Mouse (Mus musculus) small intestine, adult 2 months (tissue): ENCODE data around the gene Ccl12. TPM values are rescaled to one million over a fixed set of nuclear protein-coding genes. Genes with fewer than 3 reads are reported as not detected.

Experiments
- H3K27ac ChIP-seq: fragments of 200-500 bp; 2 replicates; pipeline ENCODE4 v1.5.1; 2012; ENCODE audit warnings: low read depth, low read length, control low read depth, inconsistent platforms; ENCODE audit not compliant: insufficient read depth
- H3K27me3 ChIP-seq: fragments of 200-500 bp; 2 replicates; pipeline ENCODE4 v1.6.1; 2012; ENCODE audit warnings: mild to moderate bottlenecking, moderate library complexity, low read length, inconsistent platforms; ENCODE audit not compliant: control insufficient read depth, insufficient read depth
- H3K36me3 ChIP-seq: fragments of 200-500 bp; 2 replicates; pipeline ENCODE4 v1.6.1; 2012; ENCODE audit warnings: mild to moderate bottlenecking, low read length, control low read depth, inconsistent platforms; ENCODE audit not compliant: control insufficient read depth, insufficient read depth
- H3K4me1 ChIP-seq: fragments of 200-500 bp; 2 replicates; pipeline ENCODE4 v1.6.1; 2012; ENCODE audit warnings: low read length, inconsistent platforms, mixed read lengths; ENCODE audit not compliant: control insufficient read depth, insufficient read depth, insufficient read length
- H3K4me3 ChIP-seq: fragments of 200-500 bp; 2 replicates; pipeline ENCODE4 v1.5.1; 2012; ENCODE audit warnings: low read depth, mild to moderate bottlenecking, control low read depth, inconsistent platforms, low read length, moderate library complexity
- CTCF ChIP-seq: fragments of 200-500 bp; IDR thresholded peaks from 2 replicates; pipeline ENCODE4 v1.5.1; 2012; ENCODE audit warnings: low read depth, mild to moderate bottlenecking, control low read depth, inconsistent platforms, low read length, moderate library complexity, mixed read lengths; ENCODE audit not compliant: insufficient replicate concordance, insufficient read length; ENCODE audit errors: extremely low read depth
- POLR2A ChIP-seq: fragments of 200-500 bp; IDR thresholded peaks from 2 replicates; pipeline ENCODE4 v1.6.1; 2012; ENCODE audit warnings: low read depth, mild to moderate bottlenecking, control low read depth, inconsistent platforms, low read length, moderate library complexity
- WGBS: fragments of 180-500 bp; shearing (Covaris S2); methylation state at CpG from one replicate; pipeline ENCODE4 v1.1.7; 2018; 5-methylcytosine and 5-hydroxymethylcytosine counted together
- polyA plus RNA-seq: library from polyadenylated mRNA; depleted of rRNA; stranded (reverse); fragments of >200 nt; gene quantifications from 2 replicates; pipeline ENCODE4 v1.2.3, GENCODE M21; 2012; rRNA removed

Ccl12 gene
- polyA plus RNA-seq, 1 experiment = 0.39 TPM

DNA sequence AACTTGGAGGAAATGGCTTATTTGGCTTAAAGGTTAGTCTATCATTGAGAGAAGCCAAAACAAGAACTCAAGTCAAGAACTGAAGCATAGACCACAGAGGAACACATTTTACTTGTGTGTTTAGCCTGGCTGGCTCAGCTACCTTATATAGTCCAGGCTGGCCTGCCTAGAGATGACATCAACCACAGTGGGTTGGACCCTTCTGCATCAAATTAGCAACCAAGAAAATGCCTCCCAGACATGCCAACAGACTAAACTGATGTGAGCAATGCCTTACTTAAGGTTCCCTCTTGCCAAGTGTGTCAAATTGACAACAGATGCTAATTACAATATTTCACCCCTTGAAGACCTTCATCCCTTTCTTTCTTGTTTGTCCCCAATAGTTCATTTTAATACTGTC lies 8.0 kb downstream of the Ccl12 start:
- no peak overlapping the region for H3K4me3 ChIP-seq
- no peaks in the 10 kb centered on the region for H3K4me1 ChIP-seq
- H3K36me3 ChIP-seq = no peaks in the 10 kb centered on the region
- no peaks in the 10 kb centered on the region for H3K27me3 ChIP-seq
- TF ChIP-seq POLR2A (no peak), CTCF (no peak)
- no peak overlapping the region for H3K27ac ChIP-seq

DNA sequence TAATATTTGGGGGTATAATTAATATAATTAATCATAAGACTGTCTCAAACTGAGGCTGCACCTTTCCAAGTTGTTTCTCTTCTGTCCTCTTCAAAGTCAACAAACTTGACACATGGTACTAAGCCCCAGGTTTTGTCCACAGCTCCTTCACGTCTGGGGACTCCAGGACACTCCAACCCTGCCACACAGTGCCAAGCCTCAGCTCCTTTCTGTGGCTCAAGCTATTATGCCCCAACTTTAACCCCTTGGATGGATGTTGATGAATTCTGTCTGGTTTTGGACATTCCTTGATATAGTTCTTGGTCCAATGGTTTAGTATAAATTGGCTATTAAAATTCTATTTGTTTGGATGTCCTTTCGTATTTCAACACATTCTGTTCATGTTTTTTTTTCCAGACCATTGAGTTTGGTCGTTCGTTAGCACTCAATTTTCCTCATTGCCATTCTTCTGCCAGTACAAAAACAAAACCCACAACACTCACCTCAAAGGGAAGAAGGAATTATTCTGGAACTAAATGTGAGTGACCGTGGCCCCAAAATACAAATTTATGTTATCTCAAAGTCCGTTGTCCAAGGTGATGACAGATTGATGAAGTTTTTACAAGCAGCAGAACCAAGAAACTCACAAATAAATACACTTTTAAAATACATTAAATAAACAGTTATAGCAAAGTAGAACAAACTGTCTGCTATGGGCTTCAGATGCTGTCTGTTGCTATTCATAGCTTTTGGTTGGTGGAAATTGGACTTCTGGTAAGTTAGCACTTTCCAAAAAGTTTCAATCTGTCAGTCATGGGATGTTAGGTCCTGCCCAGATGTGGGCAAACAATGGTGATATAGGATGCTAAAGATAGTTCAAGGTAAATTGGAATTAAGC lies 9.0 kb downstream of the Ccl12 start:
- no peaks in the 10 kb centered on the region for H3K4me1 ChIP-seq
- H3K4me3 ChIP-seq = no peak overlapping the region
- H3K36me3 ChIP-seq = no peaks in the 10 kb centered on the region
- WGBS = 64% methylated on average over 6 of the region's 6 CpGs
- H3K27me3 ChIP-seq = no peaks in the 10 kb centered on the region
- H3K27ac ChIP-seq = no peak overlapping the region
- TF ChIP-seq POLR2A (no peak), CTCF (no peak)

DNA sequence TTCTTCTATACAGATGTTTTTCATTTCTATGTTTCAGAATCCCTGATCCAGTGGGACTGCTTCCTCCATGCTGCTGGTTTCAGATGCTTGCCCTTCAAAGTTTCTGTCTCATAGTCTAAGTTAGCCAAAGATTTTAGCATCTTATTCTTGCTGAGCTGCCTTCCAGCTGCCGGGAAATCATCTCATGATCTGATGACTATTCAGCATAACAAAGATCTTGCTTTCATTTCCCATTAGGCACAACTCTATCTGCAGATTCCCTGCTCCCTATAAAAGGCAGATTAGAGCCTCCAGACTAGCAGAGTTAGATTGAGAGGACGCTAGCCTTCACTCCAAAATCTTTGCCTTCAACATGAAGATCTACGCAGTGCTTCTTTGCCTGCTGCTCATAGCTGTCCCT lies 13.2 kb downstream of the Ccl12 start, which contains the start of gene Ccl8:
Gene Ccl8, plus strand, starts transcription at position 301 of the 400 bp plus-strand sequence.
- Histone ChIP-seq H3K27ac (no peak within 1 kb of the TSS), H3K4me1 (no peaks in the 10 kb centered on the region), H3K4me3 (no peak within 1 kb of the TSS), H3K36me3 (no peaks in the 10 kb centered on the region), H3K27me3 (no peaks in the 10 kb centered on the region)
- WGBS = 81% methylated on average over 3 of the region's 3 CpGs
- no peak for TF ChIP-seq CTCF
- TF ChIP-seq POLR2A = no peak

DNA sequence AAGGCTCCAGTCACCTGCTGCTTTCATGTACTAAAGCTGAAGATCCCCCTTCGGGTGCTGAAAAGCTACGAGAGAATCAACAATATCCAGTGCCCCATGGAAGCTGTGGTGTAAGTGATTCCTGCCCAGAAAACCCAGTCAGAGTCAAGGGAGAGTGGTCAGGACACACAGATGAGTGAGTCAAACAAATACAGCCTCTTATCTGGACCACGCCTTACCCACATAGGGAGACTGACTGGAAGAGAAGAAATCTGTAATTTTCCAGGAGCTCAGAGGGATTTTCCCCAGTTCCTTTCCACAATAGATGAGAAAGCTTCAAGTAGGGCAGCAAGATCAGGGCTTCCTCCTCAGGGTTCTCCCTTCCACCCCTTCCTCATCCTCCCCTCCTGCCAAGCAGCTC lies 14.4 kb downstream of the Ccl12 start:
- no peak for TF ChIP-seq POLR2A
- TF ChIP-seq CTCF = no peak
- Histone ChIP-seq H3K4me1 (no peaks in the 10 kb centered on the region), H3K4me3 (no peak overlapping the region), H3K27ac (no peak overlapping the region), H3K36me3 (no peaks in the 10 kb centered on the region), H3K27me3 (no peaks in the 10 kb centered on the region)
- 41% methylated on average over 3 of the region's 3 CpGs for WGBS

DNA sequence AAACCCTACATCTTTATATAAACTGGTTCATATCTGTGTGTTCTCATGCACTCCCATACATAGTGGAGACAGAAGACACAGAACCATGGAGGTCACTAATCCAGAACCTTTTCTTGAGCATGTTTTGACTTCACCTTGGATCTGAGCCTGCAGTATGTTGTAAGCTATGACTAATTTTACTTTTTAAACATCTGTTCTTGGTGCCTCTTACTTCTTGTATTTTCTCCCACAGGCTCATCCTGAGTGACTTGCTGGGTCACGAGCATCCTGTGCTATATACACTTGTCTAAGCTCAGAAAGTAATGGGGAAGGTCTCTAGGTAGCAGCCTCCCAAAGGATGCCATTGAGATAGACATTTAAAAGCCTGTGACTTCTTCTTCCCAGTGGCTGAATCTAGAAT lies 31.3 kb downstream of the Ccl12 start:
- no peak overlapping the region for H3K4me3 ChIP-seq
- no peaks in the 10 kb centered on the region for H3K4me1 ChIP-seq
- 30% methylated on average over 1 of the region's 1 CpGs for WGBS
- H3K27ac ChIP-seq = no peak overlapping the region
- TF ChIP-seq POLR2A = no peak
- no peak for TF ChIP-seq CTCF
- H3K36me3 ChIP-seq = no peaks in the 10 kb centered on the region
- no peaks in the 10 kb centered on the region for H3K27me3 ChIP-seq

DNA sequence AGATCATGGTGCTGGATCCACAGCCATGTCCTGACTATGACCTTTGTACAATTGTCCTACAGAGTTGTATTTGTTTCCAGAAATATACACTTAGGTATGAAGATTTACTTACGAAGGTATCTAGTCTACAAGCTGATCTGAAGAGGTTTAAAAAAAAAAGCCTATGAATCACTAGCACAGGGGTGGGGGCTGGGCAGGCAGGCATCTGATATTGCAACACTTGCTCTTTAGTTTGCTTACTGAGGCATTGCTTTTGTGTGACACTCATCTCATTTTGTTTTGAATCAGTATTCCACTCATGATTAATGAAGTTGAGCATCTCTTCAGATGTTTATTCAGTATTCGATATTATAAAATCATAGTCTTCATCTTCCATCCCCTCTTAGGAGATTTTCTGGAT lies 34.6 kb downstream of the Ccl12 start:
- no peaks in the 10 kb centered on the region for H3K36me3 ChIP-seq
- 76% methylated on average over 2 of the region's 2 CpGs for WGBS
- no peak for TF ChIP-seq CTCF
- no peak for TF ChIP-seq POLR2A
- H3K27ac ChIP-seq = no peak overlapping the region
- no peaks in the 10 kb centered on the region for H3K27me3 ChIP-seq
- H3K4me3 ChIP-seq = no peak overlapping the region
- H3K4me1 ChIP-seq = no peaks in the 10 kb centered on the region

DNA sequence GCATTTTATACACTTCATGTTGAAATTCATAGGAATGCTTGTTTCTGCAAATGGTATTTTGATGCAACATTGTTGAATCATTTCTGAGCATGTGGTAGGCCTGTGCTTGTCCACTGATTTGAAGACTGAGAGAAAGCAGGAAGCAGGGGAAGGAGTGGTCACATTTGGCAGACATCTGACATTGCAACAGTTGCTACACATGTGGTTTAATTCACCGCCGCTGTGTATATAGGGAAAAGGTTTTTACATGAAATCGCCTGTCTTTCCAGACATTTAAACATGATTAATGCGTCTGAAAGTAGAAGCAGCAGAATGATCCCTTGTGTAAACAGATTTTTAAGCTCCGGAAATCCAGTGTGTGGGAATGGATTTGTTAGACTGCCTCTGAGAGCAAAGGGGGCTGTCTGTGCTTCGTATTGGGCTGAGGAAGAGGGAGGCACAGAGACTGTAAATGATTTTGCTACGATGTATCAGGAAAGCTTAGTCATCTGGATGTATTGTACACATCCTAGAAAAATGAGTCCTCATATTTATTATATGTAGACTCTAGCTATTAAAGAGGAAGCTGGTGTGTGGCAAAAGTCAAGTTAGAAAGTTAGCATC lies 37.9 kb downstream of the Ccl12 start:
- no peak overlapping the region for H3K27ac ChIP-seq

More for the DNA sequence above, 37.9 kb downstream of the Ccl12 start:
- Histone ChIP-seq H3K4me3 (no peak overlapping the region), H3K36me3 (no peaks in the 10 kb centered on the region), H3K27me3 (no peaks in the 10 kb centered on the region), H3K4me1 (no peaks in the 10 kb centered on the region)
- TF ChIP-seq POLR2A (no peak), CTCF (no peak)
- 34% methylated on average over 7 of the region's 7 CpGs for WGBS

Other genes with a start within 250 kb of the Ccl12 start
- not detected in 2 replicates for gene 5530401A14Rik, start 241.2 kb upstream of the Ccl12 start, polyA plus RNA-seq
- gene Asic2, start 133.4 kb upstream of the Ccl12 start, polyA plus RNA-seq = 0.47 and 1.4 TPM in 2 replicates
- 1.4 and 2.0 TPM in 2 replicates for gene Ccl2, start 66.3 kb upstream of the Ccl12 start, polyA plus RNA-seq
- gene Gm17268, start 63.3 kb upstream of the Ccl12 start, polyA plus RNA-seq = not detected in 2 replicates
- gene Ccl7, start 56.1 kb upstream of the Ccl12 start, polyA plus RNA-seq = 0.32 and 0.91 TPM in 2 replicates
- gene Ccl11, start 44.0 kb upstream of the Ccl12 start, polyA plus RNA-seq = 12.6 and 14.8 TPM in 2 replicates
- gene Ccl8, start 13.3 kb downstream of the Ccl12 start, polyA plus RNA-seq = 1.1 and 6.2 TPM in 2 replicates
- 0.52 TPM in 1 of 2 replicates, not detected in the other for gene Ccl1, start 203.8 kb downstream of the Ccl12 start, polyA plus RNA-seq